In genomic region chr16:42305934-42306701, GRCm38 (mm10) we compare ENCODE assay signal across 8 mouse cellular contexts. TPM values are rescaled to one million over a fixed set of nuclear protein-coding genes. Genes with fewer than 3 reads are reported as not detected.
DNase-seq lines count a peak whose midpoint lies in the region; ATAC-seq and TF ChIP-seq lines count a peak whose summit lies in the region.

No protein-coding gene starts in this region.

- H3K4me2 ChIP-seq in kidney, postnatal 0 days (ENCODE audit: low read length): peak overlapping the region; percentile 52
- peak overlapping the region; percentile 66 for H3K4me2 ChIP-seq in heart, embryonic 14.5 days (ENCODE audit: low read length)
- peak overlapping the region; percentile 43 for H3K4me2 ChIP-seq in liver, embryonic 11.5 days
- peak overlapping the region; percentile 52 for H3K4me2 ChIP-seq in neural tube, embryonic 15.5 days

- H3K9ac ChIP-seq in kidney, postnatal 0 days (ENCODE audit: low read depth, low read length): peak overlapping the region; percentile 36; the same call in 1 of the 2 replicates
- peak overlapping the region; percentile 64 for H3K9ac ChIP-seq in heart, embryonic 14.5 days (ENCODE audit: low read length)
- H3K9ac ChIP-seq in liver, embryonic 11.5 days (ENCODE audit: low read depth, low read length): no peak overlapping the region; the same call in 1 of the 2 replicates
- H3K9ac ChIP-seq in neural tube, embryonic 15.5 days (replicated peaks): no peak overlapping the region

- TF ChIP-seq CTCF in kidney, postnatal 0 days (IDR thresholded peaks at IDR 0.05; ENCODE audit: low read depth): peak; percentile 36; the same call in 1 of the 2 replicates
- no peak for TF ChIP-seq CTCF in cortical plate, adult 2 months (IDR thresholded peaks at IDR 0.05; ENCODE audit: extremely low read depth, insufficient read depth, low read length)

- no peak for TF ChIP-seq POLR2A in cortical plate, adult 2 months (IDR thresholded peaks at IDR 0.05; ENCODE audit: extremely low read depth, insufficient read depth, low read length)

- peak; percentile 84 for DNase-seq in kidney, postnatal 0 days (ENCODE audit: low spot score)
- no peak for DNase-seq in kidney, postnatal 36 days
- peak; percentile 48 for DNase-seq in liver, embryonic 11.5 days (ENCODE audit: low spot score)
- no peak for DNase-seq in spleen, postnatal 14 days (ENCODE audit: low spot score in 2 of 2)

- WGBS in kidney, postnatal 0 days: 5% methylated on average over 14 of the region's 14 CpGs
- 3% methylated on average over 14 of the region's 14 CpGs for whole genome bisulfite sequencing in heart, embryonic 14.5 days
- WGBS in liver, embryonic 11.5 days: 4% methylated on average over 14 of the region's 14 CpGs
- WGBS in neural tube, embryonic 15.5 days: 4% methylated on average over 14 of the region's 14 CpGs

- peak overlapping the region; percentile 19; the same call in 1 of the 2 replicates for H3K4me3 ChIP-seq in kidney, postnatal 0 days (replicated peaks; ENCODE audit: low read depth, low read length)
- H3K4me3 ChIP-seq in cortical plate, adult 2 months (ENCODE audit: insufficient read depth, low read length): peak overlapping the region; percentile 29; the same call in 1 of the 2 replicates
- H3K4me3 ChIP-seq in heart, embryonic 14.5 days (ENCODE audit: control insufficient read depth in 1 of 2, insufficient read depth in 1 of 2, low read depth in 1 of 2, low read length in 2 of 2): peak overlapping the region; percentile 40 to 47
- 0 out of 2 replicates have a peak overlapping the region, but pooled peaks have one; percentile 8 for H3K4me3 ChIP-seq in liver, embryonic 11.5 days (ENCODE audit: low read depth, low read length)
- H3K4me3 ChIP-seq in neural tube, embryonic 15.5 days (replicated peaks): peak overlapping the region; percentile 21

- H3K27me3 ChIP-seq in kidney, postnatal 0 days (ENCODE audit: insufficient read depth, low read length): no peaks in the 10 kb centered on the region
- no peaks in the 10 kb centered on the region for H3K27me3 ChIP-seq in heart, embryonic 14.5 days (ENCODE audit: control insufficient read depth, insufficient read depth, low read length)
- no peaks in the 10 kb centered on the region for H3K27me3 ChIP-seq in liver, embryonic 11.5 days (replicated peaks; ENCODE audit: control insufficient read depth, insufficient read depth, low read length)
- no peaks in the 10 kb centered on the region for H3K27me3 ChIP-seq in neural tube, embryonic 15.5 days (replicated peaks)

- no peaks in the 10 kb centered on the region for H3K9me3 ChIP-seq in kidney, postnatal 0 days (replicated peaks; ENCODE audit: low read length)
- no peaks in the 10 kb centered on the region for H3K9me3 ChIP-seq in heart, embryonic 14.5 days (ENCODE audit: control insufficient read depth, low read length)
- no peaks in the 10 kb centered on the region for H3K9me3 ChIP-seq in liver, embryonic 11.5 days (ENCODE audit: control insufficient read depth, low read length)
- no peaks in the 10 kb centered on the region for H3K9me3 ChIP-seq in neural tube, embryonic 15.5 days (replicated peaks)

- H3K36me3 ChIP-seq in kidney, postnatal 0 days (ENCODE audit: insufficient read depth, low read length): no peaks in the 10 kb centered on the region
- no peaks in the 10 kb centered on the region for H3K36me3 ChIP-seq in heart, embryonic 14.5 days (ENCODE audit: control insufficient read depth, insufficient read depth, low read length)
- H3K36me3 ChIP-seq in liver, embryonic 11.5 days (ENCODE audit: control insufficient read depth, insufficient read depth, low read length): no peaks in the 10 kb centered on the region
- no peaks in the 10 kb centered on the region for H3K36me3 ChIP-seq in neural tube, embryonic 15.5 days

- ATAC-seq in kidney, postnatal 0 days (replicated peaks; ENCODE audit: low FRiP score, low read depth): peak; percentile 96
- ATAC-seq in heart, embryonic 14.5 days (ENCODE audit: insufficient number of reproducible peaks, insufficient read depth, low FRiP score, low read depth): peak; percentile 82
- peak; percentile 65 for ATAC-seq in liver, embryonic 11.5 days (replicated peaks; ENCODE audit: low FRiP score)
- ATAC-seq in neural tube, embryonic 15.5 days (ENCODE audit: low FRiP score): peak; percentile 80
- no peak for ATAC-seq in erythroid progenitor cell, adult 5-6 weeks (replicated peaks; ENCODE audit: low FRiP score, poor library complexity, severe bottlenecking)

- H3K4me1 ChIP-seq in kidney, postnatal 0 days (replicated peaks; ENCODE audit: insufficient read depth, low read length): peaks cover 5% of the 10 kb centered on the region; the same call in 1 of the 2 replicates
- H3K4me1 ChIP-seq in cortical plate, adult 2 months (ENCODE audit: control insufficient read depth, insufficient read depth, low read length): peaks cover 1% of the 10 kb centered on the region; the same call in 1 of the 2 replicates
- peaks cover 0 to 17% of the 10 kb centered on the region in 2 experiments for H3K4me1 ChIP-seq in heart, embryonic 14.5 days (ENCODE audit: control insufficient read depth in 2 of 2, insufficient read depth in 2 of 2, low read length in 2 of 2)
- H3K4me1 ChIP-seq in liver, embryonic 11.5 days (replicated peaks; ENCODE audit: control insufficient read depth, insufficient read depth, low read length): no peaks in the 10 kb centered on the region
- H3K4me1 ChIP-seq in neural tube, embryonic 15.5 days: peaks cover 40% of the 10 kb centered on the region

- H3K27ac ChIP-seq in kidney, postnatal 0 days: peak overlapping the region; percentile 20; the same call in 1 of the 2 replicates
- H3K27ac ChIP-seq in cortical plate, adult 2 months (ENCODE audit: insufficient read depth, low read length): no peak overlapping the region
- peak overlapping the region; percentile 60 to 78 for H3K27ac ChIP-seq in heart, embryonic 14.5 days (replicated peaks in 1 of 2; ENCODE audit: control insufficient read depth in 1 of 2, insufficient read depth in 1 of 2, low read depth in 2 of 2, low read length in 2 of 2)
- H3K27ac ChIP-seq in liver, embryonic 11.5 days (ENCODE audit: low read depth, low read length): peak overlapping the region; percentile 25
- peak overlapping the region; percentile 60 for H3K27ac ChIP-seq in neural tube, embryonic 15.5 days (replicated peaks)

RNA-seq across cellular contexts. Expression of gene Gap43, which starts 34.3 kb away (rescaled TPM):
- 4.0 and 6.0 TPM in 2 replicates for polyA plus RNA-seq in kidney, postnatal 0 days (2015; fragmentation: Nextera tagmentation; extraction: Ambion mirVana)
- 282 and 317 TPM in 2 replicates for polyA plus RNA-seq in cortical plate, adult 2 months (2012; rRNA removed)
- polyA plus RNA-seq in heart, embryonic 14.5 days (2014; fragmentation: Nextera tagmentation; extraction: Ambion mirVana): 20.6 and 27.8 TPM in 2 replicates
- polyA plus RNA-seq in liver, embryonic 11.5 days (2014; fragmentation: Nextera tagmentation; extraction: Ambion mirVana): 20.3 and 21.3 TPM in 2 replicates
- 1,138 and 1,419 TPM in 2 replicates for polyA plus RNA-seq in neural tube, embryonic 15.5 days (2015; fragmentation: Nextera tagmentation; extraction: Ambion mirVana)
- total RNA-seq in erythroid progenitor cell, adult 5-6 weeks (2015; ENCODE audit: low replicate concordance): not detected in 2 replicates
- not detected in 2 replicates for total RNA-seq in erythroid progenitor cell, adult 5-6 weeks (2017; ENCODE audit: low replicate concordance)

Comparison
In these comparisons a context has a peak if more than half of its experiments do, and no peak if none do; other contexts are left out.
1. DNase-seq: peak in kidney, postnatal 0 days (single experiment) and liver, embryonic 11.5 days (single experiment); none in kidney, postnatal 36 days (0 of 2) and spleen, postnatal 14 days (0 of 2).
2. H3K9ac ChIP-seq: peak in kidney, postnatal 0 days (single experiment) and heart, embryonic 14.5 days (single experiment); none in liver, embryonic 11.5 days (single experiment) and neural tube, embryonic 15.5 days (single experiment).
3. Peak in every context shown above with its lines, with median percentiles within 50 percentile points of each other: H3K4me2 ChIP-seq and H3K4me3 ChIP-seq.